Mouse (Mus musculus) kidney, embryonic 16.5 days (tissue): ENCODE results near the gene Itpr1. TPM values are rescaled to one million over a fixed set of nuclear protein-coding genes. Genes with fewer than 3 reads are reported as not detected.

Source experiments
- ATAC-seq: fragments of 200-750 bp; cut with Nextera tagmentation; 2 replicates; pipeline ENCODE4 v1.8.0; 2017; ENCODE audit warnings: moderate TSS enrichment; ENCODE audit not compliant: low FRiP score, low TSS enrichment
- H3K27ac ChIP-seq: fragments of 300-500 bp; sonication (generic); 2 replicates; pipeline ENCODE4 v1.5.1; 2014; ENCODE audit warnings: low read length
- H3K27me3 ChIP-seq: fragments of 300-500 bp; sonication (generic); 2 replicates; pipeline ENCODE4 v1.6.1; 2014; ENCODE audit warnings: low read length, control low read depth, mixed read lengths; ENCODE audit not compliant: insufficient read depth
- H3K36me3 ChIP-seq: fragments of 300-500 bp; sonication (generic); 2 replicates; pipeline ENCODE4 v1.6.1; 2014; ENCODE audit warnings: low read length, control low read depth, mixed read lengths; ENCODE audit not compliant: insufficient read depth
- H3K4me1 ChIP-seq: fragments of 300-500 bp; sonication (generic); 2 replicates; pipeline ENCODE4 v1.6.1; 2014; ENCODE audit warnings: low read length, control low read depth, mixed read lengths; ENCODE audit not compliant: insufficient read depth
- H3K4me2 ChIP-seq: fragments of 300-500 bp; sonication (generic); replicated peaks from 2 replicates; pipeline ENCODE4 v1.6.1; 2014; ENCODE audit warnings: low read depth, low read length
- H3K4me3 ChIP-seq: fragments of 300-500 bp; sonication (generic); 2 replicates; pipeline ENCODE4 v1.5.1; 2014; ENCODE audit warnings: mild to moderate bottlenecking, low read length
- H3K9ac ChIP-seq: fragments of 300-500 bp; sonication (generic); replicated peaks from 2 replicates; pipeline ENCODE4 v1.6.1; 2014; ENCODE audit warnings: low read length
- H3K9me3 ChIP-seq: fragments of 300-500 bp; sonication (generic); 2 replicates; pipeline ENCODE4 v1.6.1; 2016; ENCODE audit warnings: low read length, control low read depth
- WGBS: fragments of 180-500 bp; shearing (Covaris S2); extraction: QIAGEN DNeasy Blood & Tissue Kit; methylation state at CpG from one replicate; pipeline ENCODE4 v1.1.7; 2014; 5-methylcytosine and 5-hydroxymethylcytosine counted together
- polyA plus RNA-seq: library from polyadenylated mRNA; unstranded; fragments of >200 nt; fragmentation: Nextera tagmentation; extraction: Ambion mirVana; gene quantifications from 2 replicates; pipeline ENCODE4 v1.2.1, GENCODE M21; 2015

Itpr1 gene
- polyA plus RNA-seq, 1 experiment from 2014 or later, result 24.6 TPM

GRCm38 (mm10) chr6:108236411-108236921 lies 23.6 kb downstream of the Itpr1 start:
- Histone ChIP-seq H3K9ac (no peak overlapping the region), H3K4me1 (peaks cover 68% of the 10 kb centered on the region), H3K27me3 (no peaks in the 10 kb centered on the region), H3K4me3 (no peak overlapping the region), H3K27ac (peak overlapping the region; percentile 83), H3K4me2 (peak overlapping the region; percentile 10; the same call in 1 of the 2 replicates), H3K9me3 (no peaks in the 10 kb centered on the region), H3K36me3 (peaks cover 4% of the 10 kb centered on the region; the same call in 1 of the 2 replicates)
- 48% methylated on average over 9 of the region's 9 CpGs for WGBS
- ATAC-seq, result peak; percentile 46

- peak overlapping the region; percentile 27 for H3K27ac ChIP-seq
- no peak overlapping the region for H3K9ac ChIP-seq
- H3K9me3 ChIP-seq, result no peaks in the 10 kb centered on the region
- H3K4me3 ChIP-seq, result no peak overlapping the region
- no peak overlapping the region for H3K4me2 ChIP-seq
- H3K36me3 ChIP-seq, result peaks cover 4% of the 10 kb centered on the region; the same call in 1 of the 2 replicates
- no peak for ATAC-seq
- H3K4me1 ChIP-seq, result peaks cover 62% of the 10 kb centered on the region
- WGBS, result 77% methylated on average over 8 of the region's 8 CpGs
- H3K27me3 ChIP-seq, result no peaks in the 10 kb centered on the region
Observed at GRCm38 (mm10) chr6:108236996-108237395, 24.1 kb downstream of the Itpr1 start.

GRCm38 (mm10) chr6:108237585-108237984 lies 24.7 kb downstream of the Itpr1 start:
- 44% methylated on average over 8 of the region's 8 CpGs for WGBS

GRCm38 (mm10) chr6:108238011-108238410 lies 25.1 kb downstream of the Itpr1 start:
- WGBS, result 56% methylated on average over 4 of the region's 4 CpGs
- H3K27me3 ChIP-seq, result no peaks in the 10 kb centered on the region
- no peaks in the 10 kb centered on the region for H3K9me3 ChIP-seq
- H3K27ac ChIP-seq, result no peak overlapping the region
- ATAC-seq, result no peak
- H3K4me3 ChIP-seq, result no peak overlapping the region
- H3K4me2 ChIP-seq, result no peak overlapping the region
- no peak overlapping the region for H3K9ac ChIP-seq
- H3K4me1 ChIP-seq, result peaks cover 52% of the 10 kb centered on the region
- H3K36me3 ChIP-seq, result peaks cover 4% of the 10 kb centered on the region; the same call in 1 of the 2 replicates

More at GRCm38 (mm10) chr6:108237585-108237984, 24.7 kb downstream of the Itpr1 start:
- no peak overlapping the region for H3K4me3 ChIP-seq
- no peak overlapping the region for H3K27ac ChIP-seq
- no peaks in the 10 kb centered on the region for H3K9me3 ChIP-seq
- H3K4me1 ChIP-seq, result peaks cover 56% of the 10 kb centered on the region
- H3K9ac ChIP-seq, result no peak overlapping the region
- H3K4me2 ChIP-seq, result no peak overlapping the region
- peaks cover 4% of the 10 kb centered on the region; the same call in 1 of the 2 replicates for H3K36me3 ChIP-seq
- ATAC-seq, result no peak
- H3K27me3 ChIP-seq, result no peaks in the 10 kb centered on the region

- no peaks in the 10 kb centered on the region for H3K27me3 ChIP-seq
- no peaks in the 10 kb centered on the region for H3K9me3 ChIP-seq
- H3K4me3 ChIP-seq, result no peak overlapping the region
- 37% methylated on average over 4 of the region's 4 CpGs for WGBS
- no peak overlapping the region for H3K27ac ChIP-seq
- H3K4me1 ChIP-seq, result peaks cover 46% of the 10 kb centered on the region
- H3K4me2 ChIP-seq, result no peak overlapping the region
- no peak overlapping the region for H3K9ac ChIP-seq
- H3K36me3 ChIP-seq, result peaks cover 4% of the 10 kb centered on the region
- ATAC-seq, result no peak
Observed at GRCm38 (mm10) chr6:108239056-108239455, 26.2 kb downstream of the Itpr1 start.

- Histone ChIP-seq H3K36me3 (peaks cover 4% of the 10 kb centered on the region), H3K27ac (no peak overlapping the region), H3K27me3 (no peaks in the 10 kb centered on the region), H3K4me1 (peaks cover 37% of the 10 kb centered on the region), H3K9ac (no peak overlapping the region), H3K9me3 (no peaks in the 10 kb centered on the region), H3K4me3 (no peak overlapping the region), H3K4me2 (no peak overlapping the region)
- ATAC-seq, result no peak
- WGBS, result 81% methylated on average over 1 of the region's 1 CpGs
Observed at GRCm38 (mm10) chr6:108240004-108240403, 27.1 kb downstream of the Itpr1 start.

GRCm38 (mm10) chr6:108240754-108241153 lies 27.9 kb downstream of the Itpr1 start:
- Histone ChIP-seq H3K36me3 (peaks cover 4% of the 10 kb centered on the region), H3K9ac (no peak overlapping the region), H3K4me3 (no peak overlapping the region), H3K27me3 (no peaks in the 10 kb centered on the region), H3K9me3 (no peaks in the 10 kb centered on the region), H3K4me1 (peaks cover 29% of the 10 kb centered on the region), H3K27ac (no peak overlapping the region), H3K4me2 (no peak overlapping the region)
- 54% methylated on average over 5 of the region's 5 CpGs for WGBS
- 0 out of 2 replicates have a peak, but pooled peaks have one; percentile 5 for ATAC-seq

- no peak overlapping the region for H3K9ac ChIP-seq
- H3K4me1 ChIP-seq, result peaks cover 21% of the 10 kb centered on the region
- ATAC-seq, result no peak
- no peak overlapping the region for H3K4me3 ChIP-seq
- H3K27ac ChIP-seq, result no peak overlapping the region
- no peaks in the 10 kb centered on the region for H3K27me3 ChIP-seq
- H3K9me3 ChIP-seq, result no peaks in the 10 kb centered on the region
- 91% methylated on average over 8 of the region's 8 CpGs for WGBS
- peaks cover 4% of the 10 kb centered on the region for H3K36me3 ChIP-seq
- H3K4me2 ChIP-seq, result no peak overlapping the region
Observed at GRCm38 (mm10) chr6:108244571-108244970, 31.7 kb downstream of the Itpr1 start.

GRCm38 (mm10) chr6:108246369-108247085 lies 33.6 kb downstream of the Itpr1 start:
- 63% methylated on average over 3 of the region's 3 CpGs for WGBS
- Histone ChIP-seq H3K36me3 (no peaks in the 10 kb centered on the region; the same call in none of the 2 replicates), H3K9ac (no peak overlapping the region), H3K27me3 (no peaks in the 10 kb centered on the region), H3K4me3 (no peak overlapping the region), H3K4me1 (peaks cover 26% of the 10 kb centered on the region), H3K27ac (no peak overlapping the region), H3K9me3 (no peaks in the 10 kb centered on the region), H3K4me2 (no peak overlapping the region)
- no peak for ATAC-seq

- ATAC-seq, result no peak; the same call in 1 of the 2 replicates
- H3K27ac ChIP-seq, result no peak overlapping the region
- H3K4me3 ChIP-seq, result no peak overlapping the region
- H3K4me2 ChIP-seq, result no peak overlapping the region
- H3K36me3 ChIP-seq, result no peaks in the 10 kb centered on the region; the same call in none of the 2 replicates
- H3K27me3 ChIP-seq, result no peaks in the 10 kb centered on the region
- H3K9ac ChIP-seq, result no peak overlapping the region
- 76% methylated on average over 3 of the region's 3 CpGs for WGBS
- no peaks in the 10 kb centered on the region for H3K9me3 ChIP-seq
- H3K4me1 ChIP-seq, result peaks cover 28% of the 10 kb centered on the region
Observed at GRCm38 (mm10) chr6:108247211-108247610, 34.3 kb downstream of the Itpr1 start.
